Mouse (Mus musculus) gastrocnemius, adult 2 months (tissue): Measurements from ENCODE around the gene Adgra3. TPM values are rescaled to one million over a fixed set of nuclear protein-coding genes. Genes with fewer than 3 reads are reported as not detected.

Experiments used
- DNase-seq: peaks from one replicate; pipeline ENCODE4 v3.0.0; 2022
- H3K27ac ChIP-seq: fragments of 200-600 bp; 2 replicates; pipeline ENCODE4 v1.8.1; 2022; ENCODE audit warnings: mild to moderate bottlenecking
- H3K4me3 ChIP-seq: fragments of 200-600 bp; 2 replicates; pipeline ENCODE4 v1.8.1; 2022; ENCODE audit warnings: mild to moderate bottlenecking, moderate library complexity
- CTCF ChIP-seq: fragments of 200-600 bp; IDR thresholded peaks from 2 replicates; pipeline ENCODE4 v1.8.1; 2022; ENCODE audit warnings: antibody characterized with exemption, mild to moderate bottlenecking, moderate library complexity
- intact Hi-C: fragments of 180-260 bp; cut with DNase I; formaldehyde crosslinking; loops from one replicate; pipeline ENCODE4 v1.15.1; 2025
- long read RNA-seq, 2 experiments: library from polyadenylated mRNA; stranded (forward); transcript quantifications; one replicate each; pipeline ENCODE4 v2.0.0; 2021
- total RNA-seq, 2 experiments: library from RNA; stranded (reverse); gene quantifications; 2 replicates each; pipeline ENCODE4 v1.2.3; 2021

The Adgra3 gene
- 10 to 100 TPM in 1 of 2 experiments, 1 to 10 TPM in 1; 9.8 to 13.2 TPM for total RNA-seq
- long read RNA-seq, experiment 1, full-length matches to known transcripts = 45 of 56 reads
- long read RNA-seq, experiment 1, partial matches to known transcripts = 2 of 56 reads
- long read RNA-seq, experiment 1, other reads (novel, unspliced or antisense) = 9 of 56 reads
- long read RNA-seq, experiment 2, full-length matches to known transcripts = 42 of 56 reads
- long read RNA-seq, experiment 2, partial matches to known transcripts = 3 of 56 reads
- long read RNA-seq, experiment 2, other reads (novel, unspliced or antisense) = 11 of 56 reads

DNA sequence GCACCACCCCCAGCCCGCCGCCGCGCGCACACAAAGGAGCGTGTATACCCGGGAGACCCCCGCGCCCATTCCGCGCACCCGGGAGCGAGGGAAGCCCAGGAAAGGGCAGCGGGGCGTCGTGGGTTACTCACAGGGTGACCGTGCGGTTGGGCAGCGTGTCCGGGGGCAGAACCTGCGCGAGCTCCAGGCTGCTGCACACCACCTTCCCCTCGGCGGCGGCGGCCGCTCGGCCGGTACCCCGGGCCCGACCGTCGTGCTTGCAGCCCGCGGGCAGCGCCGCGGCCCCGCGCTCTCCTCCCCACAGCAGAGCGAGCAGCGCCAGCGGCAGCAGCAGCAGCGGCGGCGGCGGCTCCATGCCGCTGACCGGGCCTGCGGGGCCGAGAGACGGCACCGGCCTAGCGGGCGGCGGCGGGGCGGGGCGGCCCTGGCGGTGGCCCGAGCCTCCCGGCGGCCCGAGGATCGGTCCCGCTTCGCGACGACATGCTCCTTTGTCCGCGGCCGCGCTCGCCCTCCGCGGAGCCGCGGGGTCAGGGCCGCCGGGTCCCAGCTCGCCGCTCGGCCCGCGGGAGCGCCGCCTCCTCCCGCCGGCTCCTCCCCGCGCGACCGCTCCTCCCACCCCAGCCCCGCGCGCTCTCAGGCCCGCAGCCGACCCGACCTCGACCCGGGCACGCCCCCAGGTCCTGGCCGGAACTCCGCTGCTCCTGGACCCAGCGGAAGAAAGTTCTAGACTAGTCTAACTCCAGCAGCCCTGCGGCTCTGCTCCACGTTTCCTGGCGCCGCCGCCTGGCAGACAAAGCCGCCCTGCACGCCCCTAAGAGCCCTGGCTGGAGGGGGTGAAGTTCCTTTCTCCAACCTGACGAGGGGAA is at the start of gene Adgra3:
Adgra3 (minus strand) TSS at position 586 of the 866 bp plus-strand sequence.
- H3K27ac ChIP-seq = peak within 1 kb of the TSS; percentile 80
- H3K4me3 ChIP-seq = peak within 1 kb of the TSS; percentile 94
- TF ChIP-seq CTCF = no peak; the same call in 1 of the 2 replicates
- intact Hi-C loops = no loop called here
- peak; percentile 92 for DNase-seq

DNA sequence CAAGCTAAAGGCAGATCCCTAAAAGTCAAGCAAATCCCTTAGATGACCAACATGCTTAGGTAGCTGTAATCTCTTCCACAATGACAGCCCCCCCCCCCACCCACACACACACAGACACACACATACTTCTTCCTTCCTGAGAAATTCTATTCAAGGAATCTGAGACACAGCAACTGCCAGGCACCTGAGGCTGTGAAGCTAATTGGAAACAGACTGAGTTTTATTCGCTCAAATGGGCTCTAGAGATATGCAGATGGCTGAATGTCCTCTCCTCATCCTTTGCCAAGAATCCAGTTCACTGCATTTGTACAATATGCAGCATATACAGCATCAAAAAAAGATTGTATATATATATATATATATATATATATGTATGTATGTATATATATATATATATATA is 24.6 kb upstream of the Adgra3 start:
- intact Hi-C loops = no loop called here

DNA sequence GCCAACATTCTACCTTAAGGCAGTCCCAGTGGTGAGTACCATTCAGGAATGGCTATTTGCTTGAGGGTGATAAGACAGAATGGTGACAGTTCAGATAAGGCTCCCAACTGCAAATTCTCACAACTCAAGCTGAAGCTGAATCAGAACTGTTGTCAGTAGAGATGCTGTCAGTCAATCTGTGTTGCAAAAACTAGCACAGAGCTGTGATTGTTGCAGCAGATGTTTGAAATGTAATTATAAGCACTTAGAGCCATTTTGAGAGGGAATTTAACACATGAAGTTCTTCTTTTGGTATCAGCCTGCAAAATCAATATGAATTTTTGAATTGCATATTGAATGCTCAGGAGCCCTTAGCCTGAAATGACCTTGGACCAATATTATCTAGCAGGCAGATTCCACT is 15.4 kb upstream of the Adgra3 start:
- TF ChIP-seq CTCF = no peak
- intact Hi-C loops = no loop called here
- no peak overlapping the region for H3K4me3 ChIP-seq
- no peak overlapping the region for H3K27ac ChIP-seq
- no peak for DNase-seq

More for the DNA sequence above, 24.6 kb upstream of the Adgra3 start:
- Histone ChIP-seq H3K4me3 (no peak overlapping the region), H3K27ac (no peak overlapping the region)
- TF ChIP-seq CTCF = no peak
- no peak for DNase-seq

DNA sequence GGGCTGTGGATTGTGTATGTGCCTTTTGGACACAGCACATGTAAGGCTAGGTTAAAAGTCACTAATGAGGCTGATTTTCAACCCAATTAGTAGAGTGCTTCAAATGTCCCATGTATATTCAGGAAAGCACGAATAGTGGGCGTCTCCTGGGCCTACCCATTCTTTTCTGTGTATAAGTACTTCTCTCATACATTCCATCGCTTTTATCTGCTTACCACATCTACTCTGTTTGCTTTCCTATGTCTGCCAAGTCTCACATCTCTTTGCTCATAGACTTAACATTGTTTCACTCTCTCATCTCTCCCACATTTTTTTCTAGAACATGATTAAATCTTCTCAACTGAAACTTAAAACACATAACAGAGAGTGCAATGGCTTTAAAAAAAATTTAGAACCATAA is 5.4 kb upstream of the Adgra3 start:
- no peak for TF ChIP-seq CTCF
- Histone ChIP-seq H3K4me3 (no peak overlapping the region), H3K27ac (no peak overlapping the region)
- no peak for DNase-seq
- intact Hi-C loops = no loop called here

DNA sequence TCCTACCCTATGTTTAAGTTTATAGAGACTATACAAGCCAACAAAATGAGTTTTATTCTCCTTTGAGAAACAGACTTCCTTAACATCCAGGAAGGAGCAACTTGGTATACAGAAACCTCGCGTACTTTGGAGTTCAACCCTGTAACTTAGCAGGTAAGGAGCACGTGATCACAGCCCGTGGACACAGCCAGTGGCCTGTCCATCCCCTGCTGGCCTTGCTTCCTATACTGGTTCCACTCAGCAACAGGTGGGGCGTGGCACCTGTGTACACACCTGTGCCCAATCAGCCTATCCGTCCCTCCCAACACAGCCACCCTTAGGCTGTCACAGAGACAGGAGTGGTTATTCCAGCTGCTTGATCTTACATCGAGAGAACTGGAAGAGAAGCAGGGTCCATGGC is 780 bp upstream of the Adgra3 start:
- Histone ChIP-seq H3K27ac (peak overlapping the region; percentile 80; the same call in 1 of the 2 replicates), H3K4me3 (peak overlapping the region; percentile 94)
- no peak for TF ChIP-seq CTCF
- no peak for DNase-seq
- intact Hi-C loops = no loop called here

DNA sequence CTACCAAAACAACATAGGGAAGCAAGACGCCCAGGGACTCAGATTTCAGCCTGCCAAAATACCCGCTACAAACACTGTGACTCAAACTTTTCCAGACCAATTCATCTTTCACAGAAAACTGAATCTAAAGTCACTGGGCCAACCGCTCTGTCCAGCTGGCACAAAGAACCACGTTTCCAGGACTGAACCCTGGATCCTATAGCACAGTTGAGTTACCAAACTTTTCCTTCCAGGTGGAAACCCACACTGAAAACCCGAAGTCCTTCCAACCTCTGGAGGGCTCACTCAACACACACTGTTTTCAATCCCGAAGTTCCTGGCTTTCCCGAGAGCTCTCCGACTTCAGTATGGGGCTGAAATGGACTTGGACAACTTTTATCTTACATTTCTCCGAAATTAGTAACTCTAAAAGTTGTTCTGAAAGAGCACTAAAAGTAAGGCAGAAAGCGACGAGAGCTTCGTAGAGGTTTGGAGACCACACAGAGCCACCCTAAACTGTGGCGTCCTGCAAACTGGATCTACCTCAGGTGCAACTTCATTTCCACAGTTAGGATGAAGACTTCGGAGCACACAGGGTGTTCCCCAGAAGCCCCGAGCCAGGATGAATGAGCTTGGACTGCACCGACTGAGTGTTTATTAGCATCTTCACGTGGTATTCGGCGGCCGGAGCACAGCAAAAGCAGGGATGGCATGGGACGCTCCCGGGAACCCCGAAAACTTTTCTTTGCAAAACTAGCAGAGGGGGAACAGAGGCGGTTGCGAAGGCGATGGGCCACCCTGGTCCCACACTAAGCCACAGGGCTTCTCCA is 990 bp downstream of the Adgra3 start:
- DNase-seq = no peak
- Histone ChIP-seq H3K27ac (peak overlapping the region; percentile 80), H3K4me3 (peak overlapping the region; percentile 94)
- intact Hi-C loops = no loop called here
- TF ChIP-seq CTCF = no peak

DNA sequence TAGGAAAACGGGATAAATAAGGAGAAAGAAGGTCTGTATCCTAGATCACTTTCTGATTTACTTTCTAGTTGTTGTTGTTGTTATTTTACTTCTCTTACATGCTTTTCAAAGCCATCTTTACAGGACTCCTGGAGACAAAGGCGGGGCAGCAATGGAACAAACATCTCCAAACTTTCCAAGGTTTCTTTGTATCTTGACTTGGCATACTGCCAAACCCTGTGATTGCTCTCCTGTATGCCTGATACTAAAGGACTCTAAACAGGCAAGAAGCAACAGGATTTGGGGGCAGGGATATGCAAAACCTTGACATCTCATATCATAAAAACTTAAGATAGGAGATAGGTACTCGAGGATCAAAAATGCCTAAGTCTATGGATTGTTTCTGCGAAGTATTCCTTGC is 6.3 kb downstream of the Adgra3 start:
- intact Hi-C loops = no loop called here

DNA sequence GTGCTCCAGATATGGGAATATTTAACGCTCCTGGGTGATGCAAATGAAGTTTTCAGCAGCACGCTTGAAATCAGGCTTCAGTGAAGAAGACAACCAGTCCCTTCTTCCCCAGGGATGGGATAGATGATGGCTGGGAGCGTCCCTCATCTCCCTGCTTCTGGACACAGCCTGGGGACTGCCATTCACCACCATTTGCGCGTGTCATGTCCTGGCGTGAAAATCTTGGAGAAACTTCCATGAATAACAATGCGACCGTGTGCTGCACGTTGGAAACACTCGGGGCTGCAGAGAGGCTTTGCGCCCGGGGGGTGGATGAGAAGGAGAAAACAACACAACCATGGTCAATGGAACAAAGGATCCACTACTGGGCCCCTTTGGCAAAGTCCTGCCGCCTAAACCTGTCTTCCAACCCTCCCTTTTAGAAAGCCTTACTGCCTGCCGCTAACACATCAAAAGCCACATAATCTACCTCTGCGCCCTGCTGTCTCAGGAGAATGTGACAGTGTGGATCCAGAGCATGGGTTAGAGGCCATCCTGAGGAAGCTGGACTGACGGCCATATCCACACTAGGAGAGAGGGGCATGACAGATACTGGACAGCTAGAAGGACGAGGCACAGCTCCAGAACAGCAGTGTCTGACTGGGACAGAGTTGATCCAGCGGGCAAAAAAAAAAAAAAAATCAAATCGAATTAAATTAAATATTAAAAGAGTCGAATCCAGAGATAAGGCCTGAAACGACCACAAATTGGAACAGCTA is 8.0 kb downstream of the Adgra3 start:
- TF ChIP-seq CTCF = no peak
- Histone ChIP-seq H3K4me3 (no peak overlapping the region), H3K27ac (no peak overlapping the region)
- intact Hi-C loops = no loop called here
- no peak for DNase-seq

More for the DNA sequence above, 6.3 kb downstream of the Adgra3 start:
- no peak for TF ChIP-seq CTCF
- Histone ChIP-seq H3K4me3 (no peak overlapping the region), H3K27ac (no peak overlapping the region)
- no peak for DNase-seq

DNA sequence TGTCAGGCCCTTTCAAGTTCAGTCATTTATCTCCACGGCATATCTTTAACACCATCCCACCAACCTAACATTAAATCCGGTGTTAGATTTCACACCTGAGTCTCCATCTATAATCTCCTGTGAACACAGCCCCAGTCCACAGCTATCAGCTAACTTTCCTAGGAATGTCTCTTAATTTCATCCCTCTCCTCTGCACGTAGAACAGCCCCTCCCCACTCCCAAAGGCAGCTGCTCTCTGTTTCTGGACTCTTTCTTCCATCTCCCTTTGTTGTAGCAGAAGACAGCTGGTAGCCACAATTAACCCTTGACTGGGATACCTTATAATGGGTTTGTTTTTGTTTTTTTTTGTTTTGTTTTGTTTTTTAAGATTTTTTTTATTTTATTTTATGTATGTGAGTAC is 8.8 kb downstream of the Adgra3 start:
- H3K27ac ChIP-seq = no peak overlapping the region
- intact Hi-C loops = no loop called here

DNA sequence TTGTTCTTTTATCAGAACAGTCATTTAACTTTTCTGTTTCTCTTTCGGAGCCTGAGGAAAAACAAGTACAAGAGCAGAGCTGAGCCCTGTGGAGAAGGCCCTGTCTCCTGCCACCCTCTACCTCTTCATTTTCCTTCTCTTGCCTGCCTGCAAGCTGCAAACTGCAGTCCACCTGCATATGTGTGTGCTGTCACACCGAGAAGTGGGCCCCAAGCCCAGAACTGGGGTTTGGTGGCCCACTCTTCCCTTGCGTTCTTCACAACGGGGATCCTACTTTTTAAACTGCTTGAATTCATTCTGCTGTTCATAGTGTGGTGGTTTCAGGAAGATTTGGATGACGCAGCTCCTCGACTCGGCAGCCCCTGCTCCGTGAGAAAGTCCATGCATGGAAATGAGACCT is 9.3 kb downstream of the Adgra3 start:
- TF ChIP-seq CTCF = no peak
- H3K27ac ChIP-seq = peak overlapping the region; percentile 20; the same call in 1 of the 2 replicates
- no peak overlapping the region for H3K4me3 ChIP-seq
- DNase-seq = no peak
- intact Hi-C loops = no loop called here

More for the DNA sequence above, 8.8 kb downstream of the Adgra3 start:
- H3K4me3 ChIP-seq = no peak overlapping the region
- no peak for DNase-seq
- no peak for TF ChIP-seq CTCF

DNA sequence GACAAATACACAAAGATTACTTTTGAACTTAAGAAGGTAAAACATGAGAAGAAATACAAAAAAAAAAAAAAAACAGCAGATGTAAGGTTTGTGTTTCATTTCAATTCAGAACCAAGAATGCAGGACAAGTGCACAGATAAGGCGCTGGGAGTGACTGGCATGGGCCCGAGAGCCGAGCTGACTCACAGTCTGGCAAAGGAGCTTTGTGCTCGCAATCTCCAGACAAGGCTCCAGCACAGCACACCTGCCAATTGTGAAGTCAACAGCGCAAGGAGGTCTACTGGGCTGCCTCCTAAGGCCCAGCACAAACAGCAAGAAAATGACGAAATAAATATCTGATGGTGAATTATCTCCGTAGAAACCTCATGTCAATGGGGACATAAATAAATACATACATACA is 9.8 kb downstream of the Adgra3 start:
- Histone ChIP-seq H3K4me3 (no peak overlapping the region), H3K27ac (no peak overlapping the region)
- intact Hi-C loops = no loop called here
- no peak for TF ChIP-seq CTCF
- peak; percentile 73 for DNase-seq
